Mouse (Mus musculus) urinary bladder, postnatal 25 days (tissue): Measurements from ENCODE around the gene Magee2.
"Not testable (repeated sequence)": the region's sequence is repeated elsewhere in the genome, so short reads cannot be mapped to it uniquely, and the experiment has no call there.

Experiments
- DNase-seq: peaks from one replicate; pipeline ENCODE4 v3.0.0; 2022; ENCODE audit warnings: low spot score

The Magee2 gene

GRCm38 (mm10) chrX:104856751-104857341 lies at the start of gene Magee2:
Magee2 (minus strand) TSS chrX:104857267.
- DNase-seq, result no peak

GRCm38 (mm10) chrX:104853610-104854009 lies 3.5 kb downstream of the Magee2 start:
- no peak for DNase-seq

- not testable (repeated sequence) for DNase-seq
Measured at GRCm38 (mm10) chrX:104817583-104817982, 39.5 kb downstream of the Magee2 start.

- DNase-seq, result not testable (repeated sequence)
Measured at GRCm38 (mm10) chrX:104816987-104817386, 40.1 kb downstream of the Magee2 start.

GRCm38 (mm10) chrX:104813704-104814103 lies 43.4 kb downstream of the Magee2 start:
- DNase-seq, result not testable (repeated sequence)
